ENCODE assay signal across 16 mouse cellular contexts in the genomic region with DNA sequence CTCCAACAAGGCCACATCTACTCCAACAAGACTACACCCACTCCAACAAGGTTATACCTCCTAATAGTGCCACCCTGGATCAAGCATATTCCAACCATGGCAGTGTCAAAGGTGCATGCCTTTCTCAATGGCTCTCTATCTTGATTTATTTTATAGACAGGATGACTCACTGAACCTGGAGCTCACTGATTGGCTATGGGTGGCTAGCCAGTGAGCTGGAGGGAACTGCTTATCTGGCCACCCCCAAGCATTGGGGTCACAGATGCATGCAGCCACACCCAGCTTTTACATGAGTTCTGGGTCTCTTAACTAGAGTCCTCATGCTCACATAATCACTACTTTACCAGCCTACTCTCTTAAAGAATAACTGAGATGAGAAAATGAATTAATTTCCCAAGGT. TPM values are rescaled to one million over a fixed set of nuclear protein-coding genes. Genes with fewer than 3 reads are reported as not detected.
DNase-seq lines count a peak whose midpoint lies in the region; ATAC-seq and TF ChIP-seq lines count a peak whose summit lies in the region.
"Had no signal": no experiment of that assay in that cellular context is flagged by ENCODE, and none has a peak within 500 bp of the region (broad histone marks: within the 10 kb centered on the region; RNA-seq: fewer than 3 reads in every experiment).

No protein-coding gene starts in this region.

- no peaks in the 10 kb centered on the region for H3K27me3 ChIP-seq in liver, embryonic 11.5 days (replicated peaks; ENCODE audit: control insufficient read depth, insufficient read depth, low read length)
- H3K27me3 ChIP-seq in small intestine, adult 2 months (ENCODE audit: control insufficient read depth, insufficient read depth, low read length) = no peaks in the 10 kb centered on the region
- H3K27me3 ChIP-seq: forebrain, embryonic 15.5 days; neural tube, embryonic 15.5 days had no signal

- intact Hi-C loops in left cerebral cortex, adult 2 months (cut with DNase I) = no loop called here

- no peaks in the 10 kb centered on the region for H3K36me3 ChIP-seq in liver, embryonic 11.5 days (ENCODE audit: control insufficient read depth, insufficient read depth, low read length)
- no peaks in the 10 kb centered on the region for H3K36me3 ChIP-seq in small intestine, adult 2 months (ENCODE audit: control insufficient read depth, insufficient read depth, low read length)
- H3K36me3 ChIP-seq: forebrain, embryonic 15.5 days; neural tube, embryonic 15.5 days had no signal

- no peak overlapping the region for H3K9ac ChIP-seq in liver, embryonic 11.5 days (ENCODE audit: low read depth, low read length)
- H3K9ac ChIP-seq: hindbrain, embryonic 14.5 days; neural tube, embryonic 15.5 days had no signal

- no peak overlapping the region for H3K4me3 ChIP-seq in layer of hippocampus, adult 2 months
- H3K4me3 ChIP-seq in liver, embryonic 11.5 days (ENCODE audit: low read depth, low read length) = no peak overlapping the region
- H3K4me3 ChIP-seq in small intestine, adult 2 months (ENCODE audit: low read depth, low read length) = no peak overlapping the region
- H3K4me3 ChIP-seq in left cerebral cortex, adult 2 months = no peak overlapping the region
- H3K4me3 ChIP-seq: forebrain, embryonic 15.5 days; neural tube, embryonic 15.5 days had no signal

- peak overlapping the region; percentile 80; the same call in 1 of the 2 replicates for H3K27ac ChIP-seq in layer of hippocampus, adult 2 months
- no peak overlapping the region for H3K27ac ChIP-seq in liver, embryonic 11.5 days (ENCODE audit: low read depth, low read length)
- H3K27ac ChIP-seq in small intestine, adult 2 months (ENCODE audit: insufficient read depth, low read depth, low read length) = peak overlapping the region; percentile 85
- no peak overlapping the region for H3K27ac ChIP-seq in left cerebral cortex, adult 2 months
- H3K27ac ChIP-seq: forebrain, embryonic 15.5 days; hindbrain, embryonic 14.5 days; neural tube, embryonic 15.5 days had no signal

- no peak for DNase-seq in layer of hippocampus, adult 2 months (ENCODE audit: low spot score in 2 of 2)
- no peak for DNase-seq in layer of hippocampus, adult 8-10 months (ENCODE audit: low spot score in 2 of 2)
- DNase-seq in c-Kit-positive CD71-positive TER-119-positive erythroid progenitor cells, embryonic 14.5 days (ENCODE audit: low spot score) = peak; percentile 14
- no peak for DNase-seq in liver, embryonic 11.5 days (ENCODE audit: low spot score)
- DNase-seq in cerebellum, adult 11 months = no peak
- no peak for DNase-seq in left cerebral cortex, adult 2 months (ENCODE audit: extremely low spot score in 1 of 2, low spot score in 2 of 2)
- no peak for DNase-seq in thymus, postnatal 10 days (ENCODE audit: low spot score in 2 of 2)
- DNase-seq: cerebellum, postnatal 10 days; layer of hippocampus, postnatal 36 days; left cerebral cortex, postnatal 4 days; right cerebral cortex, adult 18-20 months had no signal

- no peak for TF ChIP-seq POLR2A in small intestine, adult 2 months (IDR thresholded peaks at IDR 0.05; ENCODE audit: low read depth, low read length)

- peak; percentile 83 for ATAC-seq in liver, embryonic 11.5 days (replicated peaks; ENCODE audit: low FRiP score)
- ATAC-seq: forebrain, embryonic 15.5 days had no signal

- TF ChIP-seq CTCF in layer of hippocampus, adult 2 months (conservative IDR thresholded peaks at IDR 0.05) = no peak
- no peak for TF ChIP-seq CTCF in small intestine, adult 2 months (IDR thresholded peaks at IDR 0.05; ENCODE audit: extremely low read depth, insufficient read length, insufficient replicate concordance, low read depth, low read length)
- no peak for TF ChIP-seq CTCF in left cerebral cortex, adult 2 months (IDR thresholded peaks at IDR 0.05)

- no peaks in the 10 kb centered on the region for H3K9me3 ChIP-seq in liver, embryonic 11.5 days (ENCODE audit: control insufficient read depth, low read length)
- H3K9me3 ChIP-seq: forebrain, embryonic 15.5 days; neural tube, embryonic 15.5 days had no signal

- H3K4me2 ChIP-seq in liver, embryonic 11.5 days = no peak overlapping the region
- H3K4me2 ChIP-seq: forebrain, embryonic 15.5 days; hindbrain, embryonic 14.5 days; midbrain, embryonic 11.5 days; neural tube, embryonic 15.5 days had no signal

- H3K4me1 ChIP-seq in liver, embryonic 11.5 days (replicated peaks; ENCODE audit: control insufficient read depth, insufficient read depth, low read length) = peaks cover 2% of the 10 kb centered on the region; the same call in 1 of the 2 replicates
- peaks cover 24% of the 10 kb centered on the region; the same call in 1 of the 2 replicates for H3K4me1 ChIP-seq in small intestine, adult 2 months (ENCODE audit: control insufficient read depth, insufficient read depth, insufficient read length, low read length)

RNA-seq across cellular contexts. Expression of a gene that starts 5.7 kb away (rescaled TPM):
- total RNA-seq in layer of hippocampus, adult 2 months (2021) = not detected
- total RNA-seq in layer of hippocampus, adult 8-10 months (2022) = not detected
- not detected in 2 replicates for polyA plus RNA-seq in liver, embryonic 11.5 days (2014; fragmentation: Nextera tagmentation; extraction: Ambion mirVana)
- polyA plus RNA-seq in small intestine, adult 2 months (2012; rRNA removed) = 0.06 TPM in 1 of 2 replicates, not detected in the other
- total RNA-seq in left cerebral cortex, adult 2 months (2021) = not detected
- total RNA-seq: layer of hippocampus, postnatal 36 days had no signal
- polyA plus RNA-seq: forebrain, embryonic 15.5 days had no signal

Comparison
In these comparisons a context has a peak if more than half of its experiments do, and no peak if none do; other contexts are left out.
1. H3K27ac ChIP-seq: peak in layer of hippocampus, adult 2 months (single experiment) and small intestine, adult 2 months (single experiment); none in liver, embryonic 11.5 days (single experiment) and left cerebral cortex, adult 2 months (single experiment).